In the genomic region with DNA sequence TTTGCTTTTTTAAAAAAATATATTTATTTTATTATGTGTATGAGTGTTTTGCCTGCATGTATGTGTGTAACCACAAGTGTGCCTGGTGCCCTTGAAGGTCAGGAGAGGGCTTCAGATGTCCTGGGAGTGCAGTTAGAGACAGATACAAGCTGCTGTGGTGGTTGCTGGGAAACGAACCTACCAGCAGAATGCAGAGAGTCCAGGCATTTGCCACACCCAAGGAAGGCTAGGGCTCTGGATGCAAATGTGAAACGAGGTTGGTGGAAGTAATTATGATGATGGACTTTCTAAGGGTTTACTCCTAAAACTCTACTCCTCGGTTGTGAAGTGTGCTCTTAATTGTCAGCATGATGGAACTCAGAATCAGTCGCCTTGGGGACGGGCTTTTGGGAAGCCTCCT, we compare ENCODE assay signal across 9 mouse cellular contexts. TPM values are rescaled to one million over a fixed set of nuclear protein-coding genes. Genes with fewer than 3 reads are reported as not detected.
DNase-seq lines count a peak whose midpoint lies in the region; ATAC-seq and TF ChIP-seq lines count a peak whose summit lies in the region.
"Had no signal": no experiment of that assay in that cellular context is flagged by ENCODE, and none has a peak within 500 bp of the region (broad histone marks: within the 10 kb centered on the region; RNA-seq: fewer than 3 reads in every experiment).

No protein-coding gene starts in this region.

- TF ChIP-seq POLR2A in cerebellum, adult 2 months (IDR thresholded peaks at IDR 0.05; ENCODE audit: borderline replicate concordance, insufficient read depth, low read length): no peak

- ATAC-seq in lung, embryonic 14.5 days (ENCODE audit: insufficient read depth): no peak
- ATAC-seq in hindbrain, postnatal 0 days: no peak
- no peak for ATAC-seq in midbrain, embryonic 14.5 days (ENCODE audit: low FRiP score, low TSS enrichment)
- ATAC-seq in activated CD4-positive, CD25-positive, alpha-beta regulatory T cell, adult 4 months: no peak

- peaks cover 6% of the 10 kb centered on the region; the same call in 1 of the 2 replicates for H3K4me1 ChIP-seq in cerebellum, adult 2 months (ENCODE audit: control insufficient read depth, insufficient read depth, low read length)
- H3K4me1 ChIP-seq in lung, embryonic 14.5 days (ENCODE audit: insufficient read depth): 0 out of 2 replicates have a peak, but pooled peaks cover 3% of the 10 kb centered on the region
- 0 out of 2 replicates have a peak, but pooled peaks cover 7% of the 10 kb centered on the region for H3K4me1 ChIP-seq in hindbrain, postnatal 0 days (ENCODE audit: insufficient read depth, low read length)
- H3K4me1 ChIP-seq in midbrain, embryonic 14.5 days (ENCODE audit: control insufficient read depth, insufficient read depth, low read length): peaks cover 17% of the 10 kb centered on the region

- 60% methylated on average over 5 of the region's 5 CpGs for WGBS in cerebellum, adult 2 months
- 71% methylated on average over 5 of the region's 5 CpGs for WGBS in lung, embryonic 14.5 days
- 68% methylated on average over 5 of the region's 5 CpGs for WGBS in hindbrain, postnatal 0 days
- 65% methylated on average over 5 of the region's 5 CpGs for WGBS in midbrain, embryonic 14.5 days

- no peak for DNase-seq in cerebellum, adult 2 months
- DNase-seq in cerebellum, postnatal 25 days: no peak
- no peak for DNase-seq in lung, embryonic 14.5 days
- no peak for DNase-seq in lung, adult 18-20 months
- no peak for DNase-seq in hindbrain, postnatal 0 days (ENCODE audit: low spot score)
- DNase-seq in midbrain, embryonic 14.5 days: no peak
- no peak for DNase-seq in gastrocnemius, postnatal 36 days
- DNase-seq: spleen, adult 18-20 months had no signal

- H3K9me3 ChIP-seq in lung, embryonic 14.5 days (ENCODE audit: low read depth, low read length): no peaks in the 10 kb centered on the region
- H3K9me3 ChIP-seq in hindbrain, postnatal 0 days (ENCODE audit: low read length): no peaks in the 10 kb centered on the region
- no peaks in the 10 kb centered on the region for H3K9me3 ChIP-seq in midbrain, embryonic 14.5 days (ENCODE audit: control insufficient read depth, low read length)

- no peak overlapping the region for H3K27ac ChIP-seq in cerebellum, adult 2 months (ENCODE audit: insufficient read depth, low read length)
- no peak overlapping the region for H3K27ac ChIP-seq in lung, embryonic 14.5 days (ENCODE audit: low read depth)
- H3K27ac ChIP-seq in hindbrain, postnatal 0 days: no peak overlapping the region
- H3K27ac ChIP-seq in midbrain, embryonic 14.5 days (replicated peaks; ENCODE audit: low read depth, low read length): no peak overlapping the region

- peak overlapping the region; percentile 90 for H3K4me2 ChIP-seq in lung, embryonic 14.5 days
- peak overlapping the region; percentile 88; the same call in 1 of the 2 replicates for H3K4me2 ChIP-seq in hindbrain, postnatal 0 days (ENCODE audit: low read depth, low read length)
- H3K4me2 ChIP-seq in midbrain, embryonic 14.5 days (ENCODE audit: low read length): peak overlapping the region; percentile 93

- intact Hi-C loops in gastrocnemius, postnatal 36 days (cut with DNase I): loop anchor here (5.0 kb wide), 1 partner anchor 300 kb away; the partner anchor contains the start of genes Camkmt and Prepl

- H3K4me3 ChIP-seq in cerebellum, adult 2 months (replicated peaks; ENCODE audit: insufficient read depth, low read depth, low read length): peak overlapping the region; percentile 1
- peak overlapping the region; percentile 98; the same call in 1 of the 2 replicates for H3K4me3 ChIP-seq in lung, embryonic 14.5 days (ENCODE audit: low read depth, low read length)
- H3K4me3 ChIP-seq in hindbrain, postnatal 0 days (ENCODE audit: low read length): peak overlapping the region; percentile 100; the same call in 1 of the 2 replicates
- H3K4me3 ChIP-seq in midbrain, embryonic 14.5 days (replicated peaks; ENCODE audit: low read depth, low read length): no peak overlapping the region

- H3K9ac ChIP-seq in lung, embryonic 14.5 days: no peak overlapping the region
- H3K9ac ChIP-seq in hindbrain, postnatal 0 days (replicated peaks; ENCODE audit: low read length): no peak overlapping the region
- no peak overlapping the region for H3K9ac ChIP-seq in midbrain, embryonic 14.5 days (replicated peaks; ENCODE audit: low read length)

- no peak for TF ChIP-seq CTCF in cerebellum, adult 2 months (IDR thresholded peaks at IDR 0.05; ENCODE audit: borderline replicate concordance, insufficient read depth, low read depth, low read length)
- TF ChIP-seq CTCF in lung, embryonic 14.5 days (IDR thresholded peaks at IDR 0.05; ENCODE audit: low read depth): no peak
- no peak for TF ChIP-seq CTCF in hindbrain, postnatal 0 days (IDR thresholded peaks at IDR 0.05; ENCODE audit: low read depth)

- no peaks in the 10 kb centered on the region for H3K27me3 ChIP-seq in cerebellum, adult 2 months (ENCODE audit: control insufficient read depth, insufficient read depth, low read length)
- H3K27me3 ChIP-seq in lung, embryonic 14.5 days (ENCODE audit: insufficient read depth, low read length): no peaks in the 10 kb centered on the region
- no peaks in the 10 kb centered on the region for H3K27me3 ChIP-seq in hindbrain, postnatal 0 days (ENCODE audit: insufficient read depth, low read length)
- H3K27me3 ChIP-seq in midbrain, embryonic 14.5 days (ENCODE audit: control insufficient read depth, insufficient read depth, low read length): no peaks in the 10 kb centered on the region

- 0 out of 2 replicates have a peak, but pooled peaks cover 3% of the 10 kb centered on the region for H3K36me3 ChIP-seq in lung, embryonic 14.5 days (ENCODE audit: insufficient read depth)
- H3K36me3 ChIP-seq in hindbrain, postnatal 0 days (ENCODE audit: insufficient read depth, low read length): 0 out of 2 replicates have a peak, but pooled peaks cover 4% of the 10 kb centered on the region
- peaks cover 3% of the 10 kb centered on the region; the same call in 1 of the 2 replicates for H3K36me3 ChIP-seq in midbrain, embryonic 14.5 days (ENCODE audit: control insufficient read depth, insufficient read depth, low read length)

RNA-seq across cellular contexts. Expression of gene Lrpprc, which starts 1.4 kb away (rescaled TPM):
- polyA plus RNA-seq in cerebellum, adult 2 months (2012; rRNA removed): 39.6 and 40.3 TPM in 2 replicates
- 47.7 and 48.6 TPM in 2 replicates for polyA plus RNA-seq in lung, embryonic 14.5 days (2014; fragmentation: Nextera tagmentation; extraction: Ambion mirVana)
- 46.1 and 47.3 TPM in 2 replicates for total RNA-seq in hindbrain, postnatal 0 days (2014; rRNA removed)
- 38.1 and 39.1 TPM in 2 replicates for polyA plus RNA-seq in hindbrain, postnatal 0 days (2015; fragmentation: Nextera tagmentation; extraction: Ambion mirVana)
- 36.4 and 51.4 TPM in 2 replicates for polyA plus RNA-seq in midbrain, embryonic 14.5 days (2014; fragmentation: Nextera tagmentation; extraction: Ambion mirVana)
- 10 to 100 TPM; 64.4 to 68.6 TPM for total RNA-seq in gastrocnemius, postnatal 36 days (2021)
- 10 to 100 TPM in 1 of 2 experiments, 1 to 10 TPM in 1; 7.6 to 10.5 TPM for polyA plus RNA-seq in activated CD4-positive, CD25-positive, alpha-beta regulatory T cell, adult 4 months (2017; shearing (Covaris generic))
